In genomic region chr1:74390924-74391748, GRCm38 (mm10) we compare ENCODE assay signal across 8 mouse cellular contexts. TPM values are rescaled to one million over a fixed set of nuclear protein-coding genes. Genes with fewer than 3 reads are reported as not detected.
DNase-seq lines count a peak whose midpoint lies in the region; ATAC-seq lines count a peak whose summit lies in the region.

Ctdsp1 (plus strand) TSS chr1:74391509.

- no peaks in the 10 kb centered on the region for H3K27me3 ChIP-seq in megakaryocyte, embryonic 14.5 days (replicated peaks)

- peaks cover 86% of the 10 kb centered on the region for H3K4me1 ChIP-seq in megakaryocyte, embryonic 14.5 days

- H3K36me3 ChIP-seq in megakaryocyte, embryonic 14.5 days (replicated peaks; ENCODE audit: low read length): peaks cover 26% of the 10 kb centered on the region

- H3K9me3 ChIP-seq in megakaryocyte, embryonic 14.5 days: no peaks in the 10 kb centered on the region

- DNase-seq in ZHBTc4 (ENCODE audit: low read depth, low spot score): peak; percentile 94
- peak; percentile 97 to 99 for DNase-seq in gastrocnemius, adult 8-10 months (ENCODE audit: low spot score in 2 of 2)
- peak; percentile 52 for DNase-seq in hindlimb bud, embryonic 11.5 days (ENCODE audit: extremely low spot score, low read depth, low spot score)
- peak; percentile 95 for DNase-seq in left cerebral cortex, adult 8-10 months (ENCODE audit: low spot score in 2 of 2)
- DNase-seq in right cerebral cortex, postnatal 10 days (ENCODE audit: low spot score in 2 of 2): peak; percentile 96 to 97
- DNase-seq in urinary bladder, postnatal 25 days (ENCODE audit: low spot score): peak; percentile 94

- peak within 1 kb of the TSS; percentile 97 for H3K4me3 ChIP-seq in megakaryocyte, embryonic 14.5 days (replicated peaks)

- ATAC-seq in common myeloid progenitor, adult 5-6 weeks (replicated peaks; ENCODE audit: low read depth, poor library complexity, severe bottlenecking): peak; percentile 49

RNA-seq across cellular contexts. Expression of gene Ctdsp1, which starts in this region (rescaled TPM):
- total RNA-seq in common myeloid progenitor, adult 5-6 weeks (2017): 31.6 and 48.0 TPM in 2 replicates
- 100 to 1,000 TPM; 105 to 110 (median 107) TPM for total RNA-seq in gastrocnemius, adult 8-10 months (2022)
- 10 to 100 TPM; 27.2 to 33.7 (median 29.5) TPM for total RNA-seq in left cerebral cortex, adult 8-10 months (2022)
- 33.8 and 117 TPM in 2 replicates for polyA plus RNA-seq in megakaryocyte, embryonic 14.5 days (2012; ENCODE audit: insufficient read depth, low replicate concordance)

Comparison
In these comparisons a context has a peak if more than half of its experiments do, and no peak if none do; other contexts are left out.
1. Peak in every context shown above with its lines: DNase-seq, ATAC-seq and H3K4me3 ChIP-seq.